Mouse (Mus musculus) stomach, postnatal 0 days (tissue): ENCODE measurements at regions not wholly inside any gene's neighbourhood (a gene's known extent, or its start where the extent isn't known, plus 50 kb on each side); places are given as distances from the start of the nearest gene placed in this dataset.

ENCODE experiments used
- CTCF ChIP-seq: IDR thresholded peaks from 2 replicates; pipeline ENCODE4 v1.5.1; 2016; ENCODE audit warnings: antibody characterized with exemption, low read depth, mild to moderate bottlenecking, moderate library complexity
- EP300 ChIP-seq: optimal IDR thresholded peaks from 2 replicates; pipeline ENCODE3; 2016; ENCODE audit warnings: antibody characterized with exemption

DNA sequence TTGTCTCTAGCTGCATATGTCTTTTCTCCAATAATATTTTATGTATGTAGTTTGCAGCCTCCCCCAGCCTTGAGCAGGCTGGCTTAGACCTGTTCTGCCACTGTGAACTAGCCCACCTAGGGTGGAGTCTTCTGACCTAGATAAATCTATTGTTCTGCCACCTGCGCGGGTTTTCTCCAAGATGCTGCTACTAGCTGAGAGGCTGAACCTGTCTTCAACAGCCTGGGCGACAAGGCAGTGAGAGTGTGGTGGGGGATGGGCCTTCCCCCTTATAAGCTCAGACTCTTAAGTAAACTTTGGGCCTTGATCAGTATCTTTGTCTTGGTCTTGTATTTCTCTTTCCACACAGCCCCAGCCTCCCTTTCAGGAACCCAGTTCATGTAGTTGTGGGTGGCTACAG, 111.7 kb downstream of the Trim52 start:
- TF ChIP-seq EP300 (no peak), CTCF (no peak)
